Mouse (Mus musculus) heart, postnatal 0 days (tissue): Measurements from ENCODE around the gene Limch1. TPM values are rescaled to one million over a fixed set of nuclear protein-coding genes. Genes with fewer than 3 reads are reported as not detected.
A peak's percentile ranks its signal among the peaks of the same experiment; 100 is the strongest.

Experiments used
- ATAC-seq: fragments of 200-750 bp; cut with Nextera tagmentation; 2 replicates; pipeline ENCODE4 v1.8.0; 2017; ENCODE audit warnings: low read depth, moderate number of reproducible peaks, moderate library complexity; ENCODE audit not compliant: insufficient read depth
- DNase-seq: peaks from one replicate; pipeline ENCODE4 v3.0.0-alpha.2; 2016; ENCODE audit warnings: low spot score
- H3K27ac ChIP-seq: fragments of 300-500 bp; sonication (generic); 2 replicates; pipeline ENCODE4 v1.5.1; 2014; ENCODE audit warnings: low read depth, mild to moderate bottlenecking
- H3K27me3 ChIP-seq: fragments of 300-500 bp; sonication (generic); 2 replicates; pipeline ENCODE4 v1.6.1; 2014; ENCODE audit warnings: low read length, mixed read lengths; ENCODE audit not compliant: control insufficient read depth, insufficient read depth
- H3K36me3 ChIP-seq: fragments of 300-500 bp; sonication (generic); replicated peaks from 2 replicates; pipeline ENCODE4 v1.6.1; 2014; ENCODE audit warnings: low read length, mixed read lengths; ENCODE audit not compliant: control insufficient read depth, insufficient read depth
- H3K4me1 ChIP-seq: fragments of 300-500 bp; sonication (generic); 2 replicates; pipeline ENCODE4 v1.6.1; 2014; ENCODE audit warnings: antibody characterized with exemption; ENCODE audit not compliant: control insufficient read depth, insufficient read depth
- H3K4me2 ChIP-seq: fragments of 300-500 bp; sonication (generic); 2 replicates; pipeline ENCODE4 v1.6.1; 2014; ENCODE audit warnings: low read depth, mild to moderate bottlenecking, low read length, moderate library complexity
- H3K4me3 ChIP-seq: fragments of 300-500 bp; sonication (generic); 2 replicates; pipeline ENCODE4 v1.5.1; 2014; ENCODE audit warnings: low read depth, low read length
- H3K9ac ChIP-seq: fragments of 300-500 bp; sonication (generic); replicated peaks from 2 replicates; pipeline ENCODE4 v1.6.1; 2014; ENCODE audit warnings: low read depth, low read length, mixed read lengths
- H3K9me3 ChIP-seq: fragments of 300-500 bp; sonication (generic); replicated peaks from 2 replicates; pipeline ENCODE4 v1.6.1; 2016; ENCODE audit warnings: low read length; ENCODE audit not compliant: control insufficient read depth
- CTCF ChIP-seq: IDR thresholded peaks from 2 replicates; pipeline ENCODE4 v1.5.1; 2016; ENCODE audit warnings: antibody characterized with exemption, control low read depth, low read depth
- EP300 ChIP-seq: IDR thresholded peaks from 2 replicates; pipeline ENCODE4 v1.6.1; 2016; ENCODE audit warnings: antibody characterized with exemption, low read depth
- WGBS: fragments of 180-500 bp; shearing (Covaris S2); extraction: QIAGEN DNeasy Blood & Tissue Kit; methylation state at CpG from one replicate; pipeline ENCODE4 v1.1.7; 2014; 5-methylcytosine and 5-hydroxymethylcytosine counted together
- polyA plus RNA-seq: library from polyadenylated mRNA; unstranded; fragments of >200 nt; fragmentation: Nextera tagmentation; extraction: Ambion mirVana; gene quantifications from 2 replicates; pipeline ENCODE4 v1.2.1, GENCODE M21; 2015
- total RNA-seq: library from RNA; depleted of rRNA; stranded (reverse); fragments of >200 nt; gene quantifications from 2 replicates; pipeline ENCODE4 v1.2.3, GENCODE M21; 2014; ENCODE audit warnings: low replicate concordance; rRNA removed

Limch1 gene
- total RNA-seq, result 30.0 and 33.8 TPM in 2 replicates
- polyA plus RNA-seq, result 19.0 and 21.1 TPM in 2 replicates

- no peaks in the 10 kb centered on the region for H3K9me3 ChIP-seq
- H3K4me3 ChIP-seq, result peak within 1 kb of the TSS; percentile 61
- H3K4me1 ChIP-seq, result no peaks in the 10 kb centered on the region
- TF ChIP-seq CTCF (no peak), EP300 (no peak)
- WGBS, result 2% methylated on average over 41 of the region's 50 CpGs
- H3K27me3 ChIP-seq, result peaks cover 29% of the 10 kb centered on the region
- H3K27ac ChIP-seq, result peak within 1 kb of the TSS; percentile 40
- ATAC-seq (peak; percentile 85), DNase-seq (peak; percentile 47)
- no peaks in the 10 kb centered on the region for H3K36me3 ChIP-seq
- H3K4me2 ChIP-seq, result peak within 1 kb of the TSS; percentile 93
- peak within 1 kb of the TSS; percentile 56 for H3K9ac ChIP-seq
Observed at GRCm38 (mm10) chr5:66745390-66745995, at the start of gene Limch1. TSS of gene Limch1 (plus strand) at chr5:66745827.

DNA sequence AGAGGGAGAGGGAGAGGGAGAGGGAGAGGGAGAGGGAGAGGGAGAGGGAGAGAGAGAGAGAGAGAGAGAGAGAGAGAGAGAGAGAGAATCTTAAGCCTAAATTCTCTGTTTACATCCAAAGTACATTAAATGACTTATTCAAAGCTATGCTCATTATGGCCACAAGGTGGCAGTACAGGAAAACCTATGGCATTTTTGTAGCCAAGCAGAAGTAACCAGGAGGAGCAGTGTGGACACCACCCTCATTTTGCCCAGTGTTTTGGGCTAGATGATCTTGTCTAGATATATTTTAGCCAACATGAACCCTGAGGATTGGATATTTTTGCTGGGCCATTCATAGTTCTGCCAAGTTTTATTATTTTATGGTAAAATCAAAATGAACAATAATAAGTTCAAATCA, 48.5 kb upstream of the Limch1 start:
- DNase-seq, result peak; percentile 54
- no peaks in the 10 kb centered on the region for H3K36me3 ChIP-seq

GRCm38 (mm10) chr5:66699911-66700310, 45.7 kb upstream of the Limch1 start:
- H3K36me3 ChIP-seq, result no peaks in the 10 kb centered on the region
- DNase-seq (no peak), ATAC-seq (no peak)
- H3K27me3 ChIP-seq, result peaks cover 8% of the 10 kb centered on the region; the same call in 1 of the 2 replicates
- no peaks in the 10 kb centered on the region for H3K9me3 ChIP-seq
- no peak overlapping the region for H3K9ac ChIP-seq
- 49% methylated on average over 6 of the region's 6 CpGs for WGBS
- no peaks in the 10 kb centered on the region; the same call in 1 of the 2 replicates for H3K4me1 ChIP-seq
- no peak overlapping the region for H3K4me3 ChIP-seq
- TF ChIP-seq CTCF (no peak), EP300 (no peak)
- H3K4me2 ChIP-seq, result no peak overlapping the region
- no peak overlapping the region for H3K27ac ChIP-seq

More for the DNA sequence above, 48.5 kb upstream of the Limch1 start:
- ATAC-seq, result no peak
- Histone ChIP-seq H3K27ac (no peak overlapping the region), H3K27me3 (peaks cover 8% of the 10 kb centered on the region; the same call in 1 of the 2 replicates), H3K9me3 (no peaks in the 10 kb centered on the region), H3K4me1 (no peaks in the 10 kb centered on the region), H3K9ac (no peak overlapping the region), H3K4me3 (no peak overlapping the region), H3K4me2 (no peak overlapping the region)
- no peak for TF ChIP-seq EP300
- TF ChIP-seq CTCF, result peak; percentile 90

DNA sequence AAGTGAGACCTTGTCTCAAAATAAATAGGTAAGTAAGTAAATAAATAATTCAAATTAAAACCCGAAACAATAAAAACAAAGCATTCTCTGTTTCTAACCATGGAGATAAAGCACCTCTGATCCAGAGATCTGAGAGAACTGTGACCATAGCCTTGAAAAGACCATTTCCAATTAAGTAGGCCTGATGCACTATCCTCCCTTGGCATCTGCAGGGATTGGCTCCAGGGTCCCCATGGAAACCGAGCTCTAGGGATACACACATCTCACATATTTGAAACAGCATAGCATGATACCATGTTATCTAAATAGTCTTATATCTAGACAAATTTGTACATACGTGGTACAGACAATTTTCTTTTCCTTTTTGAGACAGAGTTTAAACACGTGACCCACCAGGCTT, 43.7 kb upstream of the Limch1 start:
- Histone ChIP-seq H3K4me1 (no peaks in the 10 kb centered on the region; the same call in 1 of the 2 replicates), H3K4me2 (no peak overlapping the region), H3K27ac (no peak overlapping the region), H3K9me3 (no peaks in the 10 kb centered on the region), H3K27me3 (peaks cover 10% of the 10 kb centered on the region; the same call in 1 of the 2 replicates), H3K9ac (no peak overlapping the region), H3K36me3 (no peaks in the 10 kb centered on the region), H3K4me3 (no peak overlapping the region)
- WGBS, result 79% methylated on average over 4 of the region's 4 CpGs
- TF ChIP-seq CTCF, result no peak
- no peak for TF ChIP-seq EP300
- DNase-seq (no peak), ATAC-seq (no peak)

GRCm38 (mm10) chr5:66703317-66704004, 42.2 kb upstream of the Limch1 start:
- 12% methylated on average over 10 of the region's 10 CpGs for WGBS
- Histone ChIP-seq H3K4me1 (no peaks in the 10 kb centered on the region; the same call in 1 of the 2 replicates), H3K4me2 (no peak overlapping the region; the same call in 1 of the 2 replicates), H3K27ac (no peak overlapping the region), H3K36me3 (no peaks in the 10 kb centered on the region), H3K4me3 (no peak overlapping the region; the same call in 1 of the 2 replicates), H3K9me3 (no peaks in the 10 kb centered on the region), H3K9ac (no peak overlapping the region), H3K27me3 (peaks cover 22% of the 10 kb centered on the region; the same call in 1 of the 2 replicates)
- DNase-seq (no peak), ATAC-seq (peak; percentile 76)
- TF ChIP-seq CTCF, result no peak
- TF ChIP-seq EP300, result no peak
